Mouse (Mus musculus): ENCODE measurements around the gene Coq10a. TPM values are rescaled to one million over a fixed set of nuclear protein-coding genes. Genes with fewer than 3 reads are reported as not detected.
A peak's percentile ranks its signal among the peaks of the same experiment; 100 is the strongest.

The Coq10a gene
- 3.7 and 4.6 TPM in 2 replicates for polyA plus RNA-seq (2015; fragmentation: Nextera tagmentation; extraction: Ambion mirVana)

DNA sequence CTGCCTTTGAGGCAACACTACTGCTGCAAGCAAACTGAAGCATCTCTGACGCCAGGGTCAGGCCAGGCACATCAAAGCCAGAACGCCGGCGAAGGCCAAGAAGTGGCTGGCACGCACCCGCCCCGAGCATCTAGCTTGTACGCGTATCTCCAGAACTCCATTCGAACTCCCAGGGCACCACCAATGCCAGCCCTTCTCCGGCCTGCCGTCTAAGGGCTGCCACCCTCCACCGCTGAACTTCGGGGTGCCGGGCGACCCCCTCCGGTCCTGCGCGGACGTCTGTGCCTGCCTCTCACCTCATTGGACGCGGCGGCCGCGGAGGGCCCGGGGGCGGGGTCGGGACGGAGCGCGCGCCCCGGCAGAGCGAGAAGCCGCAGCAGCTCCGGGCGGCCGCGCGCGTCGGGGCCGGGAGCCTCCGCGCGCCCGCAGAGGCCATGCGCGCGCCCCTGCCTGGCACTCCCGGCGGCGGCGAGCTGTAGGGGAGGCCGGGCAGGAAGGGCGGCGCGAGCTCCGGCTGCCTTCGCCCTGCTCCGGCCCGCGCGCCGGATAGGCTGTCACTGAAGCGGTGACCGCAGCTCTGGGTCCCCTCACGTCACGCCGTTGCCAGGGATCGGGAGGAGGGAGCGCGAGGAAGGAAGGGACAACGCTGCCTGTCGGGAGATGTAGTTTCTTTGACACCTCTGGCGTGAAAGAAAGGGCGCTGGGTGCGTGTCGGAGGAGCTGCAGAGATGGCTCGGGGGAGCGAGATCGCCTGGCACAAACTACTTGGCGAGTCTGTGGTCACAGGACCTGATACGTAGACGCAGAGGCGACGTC lies at the start of gene Coq10a:
Gene Coq10a (minus strand): TSS at position 596 of the 816 bp plus-strand sequence.
- peak within 1 kb of the TSS; percentile 79 for H3K9ac ChIP-seq (ENCODE audit: low read length)
- peak within 1 kb of the TSS; percentile 79 for H3K4me2 ChIP-seq (ENCODE audit: low read depth, low read length)
- peak within 1 kb of the TSS; percentile 76 for H3K4me3 ChIP-seq (ENCODE audit: low read length)
- H3K27ac ChIP-seq (ENCODE audit: low read length), result peak within 1 kb of the TSS; percentile 96
- peak; percentile 97 for ATAC-seq (ENCODE audit: low read depth)
- under 1% methylated on average over 81 of the region's 87 CpGs for WGBS
- H3K9me3 ChIP-seq (ENCODE audit: control insufficient read depth, low read length), result no peaks in the 10 kb centered on the region
- peaks cover 14% of the 10 kb centered on the region for H3K4me1 ChIP-seq (replicated peaks; ENCODE audit: control insufficient read depth, insufficient read depth, low read length)
- no peaks in the 10 kb centered on the region for H3K27me3 ChIP-seq (ENCODE audit: control insufficient read depth, insufficient read depth, low read depth, low read length)
- H3K36me3 ChIP-seq (ENCODE audit: control insufficient read depth, insufficient read depth, low read length), result peaks cover 4% of the 10 kb centered on the region

DNA sequence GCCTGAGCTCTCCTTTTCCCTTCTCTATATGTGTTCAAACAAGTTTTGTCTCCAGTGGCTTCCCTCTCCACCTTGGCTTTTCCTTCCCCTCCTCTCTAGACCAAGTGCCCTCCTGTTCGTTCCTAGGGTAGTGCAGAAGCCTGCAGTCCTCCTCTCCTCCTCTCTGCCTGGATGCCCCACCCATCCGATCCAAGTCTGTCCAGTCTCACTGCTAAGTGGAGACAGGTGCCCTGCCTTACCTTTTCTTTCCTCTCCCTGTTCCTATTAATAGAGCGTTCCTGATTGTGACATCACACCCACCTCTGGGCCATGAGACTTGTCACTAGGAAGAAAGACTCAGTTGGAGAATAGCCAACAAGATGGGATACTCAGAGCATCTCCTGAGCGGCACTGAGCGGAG lies 46.1 kb upstream of the Coq10a start:
- H3K27me3 ChIP-seq (ENCODE audit: control insufficient read depth, insufficient read depth, low read depth, low read length), result no peaks in the 10 kb centered on the region
- H3K9ac ChIP-seq (ENCODE audit: low read length), result no peak overlapping the region
- no peaks in the 10 kb centered on the region for H3K9me3 ChIP-seq (ENCODE audit: control insufficient read depth, low read length)
- no peak overlapping the region for H3K27ac ChIP-seq (ENCODE audit: low read length)
- H3K4me2 ChIP-seq (ENCODE audit: low read depth, low read length), result no peak overlapping the region
- H3K4me3 ChIP-seq (ENCODE audit: low read length), result no peak overlapping the region
- peaks cover 14% of the 10 kb centered on the region for H3K36me3 ChIP-seq (ENCODE audit: control insufficient read depth, insufficient read depth, low read length)
- no peak for ATAC-seq (ENCODE audit: low read depth)
- WGBS, result 85% methylated on average over 5 of the region's 5 CpGs
- peaks cover 21% of the 10 kb centered on the region for H3K4me1 ChIP-seq (replicated peaks; ENCODE audit: control insufficient read depth, insufficient read depth, low read length)

DNA sequence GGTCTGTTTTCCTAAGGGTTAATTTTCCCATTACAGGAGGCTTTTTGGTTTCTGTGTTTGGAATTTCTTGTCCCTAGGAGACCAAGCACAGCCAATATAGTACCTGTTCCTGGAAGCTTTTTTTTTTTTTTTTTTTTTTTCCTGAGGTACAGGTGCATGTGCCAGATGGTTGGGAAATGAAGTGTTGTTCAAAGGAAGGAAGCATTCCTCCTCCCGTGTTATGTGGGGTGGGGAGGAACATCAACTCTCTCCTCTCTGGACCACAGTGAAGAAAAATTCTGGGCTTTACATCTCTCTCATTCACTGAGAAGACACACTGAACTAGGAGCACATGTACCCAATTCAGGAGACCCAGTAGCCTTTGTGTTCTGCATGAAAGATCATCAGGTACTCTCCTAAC lies 44.3 kb upstream of the Coq10a start:
- no peak overlapping the region; the same call in 1 of the 2 replicates for H3K4me2 ChIP-seq (ENCODE audit: low read depth, low read length)
- no peak overlapping the region for H3K27ac ChIP-seq (ENCODE audit: low read length)
- no peak for ATAC-seq (ENCODE audit: low read depth)
- H3K27me3 ChIP-seq (ENCODE audit: control insufficient read depth, insufficient read depth, low read depth, low read length), result no peaks in the 10 kb centered on the region
- peak overlapping the region; percentile 76; the same call in 1 of the 2 replicates for H3K4me3 ChIP-seq (ENCODE audit: low read length)
- peaks cover 26% of the 10 kb centered on the region for H3K4me1 ChIP-seq (replicated peaks; ENCODE audit: control insufficient read depth, insufficient read depth, low read length)
- peaks cover 11% of the 10 kb centered on the region for H3K36me3 ChIP-seq (ENCODE audit: control insufficient read depth, insufficient read depth, low read length)
- H3K9me3 ChIP-seq (ENCODE audit: control insufficient read depth, low read length), result no peaks in the 10 kb centered on the region
- no peak overlapping the region for H3K9ac ChIP-seq (ENCODE audit: low read length)
- WGBS, result 36% methylated on average over 1 of the region's 1 CpGs

DNA sequence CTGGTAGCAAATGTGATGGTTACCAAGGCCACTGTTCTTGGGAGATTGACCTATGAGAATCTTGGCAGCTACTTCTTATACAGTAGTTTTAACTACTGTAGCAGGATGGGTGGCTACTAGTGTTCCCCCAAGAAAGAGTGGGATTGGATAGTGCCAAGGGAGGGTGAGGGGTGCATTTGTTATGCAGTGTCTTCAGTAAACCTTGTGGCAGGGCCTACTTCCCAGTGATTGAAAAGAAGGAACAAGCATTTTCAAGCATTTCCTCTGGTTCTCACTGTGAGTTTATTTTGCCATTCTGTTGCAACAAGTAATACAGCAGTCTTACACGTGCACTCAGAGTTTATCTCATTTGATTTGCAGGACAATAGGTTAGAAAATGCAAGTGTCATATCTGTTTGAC lies 43.8 kb upstream of the Coq10a start:
- Histone ChIP-seq H3K4me1 (replicated peaks; ENCODE audit: control insufficient read depth, insufficient read depth, low read length) (peaks cover 26% of the 10 kb centered on the region), H3K9me3 (ENCODE audit: control insufficient read depth, low read length) (no peaks in the 10 kb centered on the region)
- ATAC-seq (ENCODE audit: low read depth), result no peak

DNA sequence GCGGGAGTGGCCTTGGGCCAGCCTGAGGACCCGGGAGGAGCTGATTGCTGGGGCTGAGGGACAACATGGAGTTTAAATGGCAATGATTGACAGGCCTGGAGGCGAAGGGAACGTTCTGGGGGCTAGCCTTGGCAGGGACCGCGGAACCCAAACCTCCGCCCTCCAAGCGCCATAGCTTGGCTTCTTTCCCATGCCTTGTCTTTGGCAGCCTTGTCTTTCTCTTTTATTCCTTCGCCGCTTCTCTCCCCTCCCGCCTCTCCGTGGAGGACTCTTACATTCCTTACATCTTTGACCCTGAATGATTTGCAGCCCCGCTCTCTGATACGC lies 43.2 kb upstream of the Coq10a start:
- peaks cover 26% of the 10 kb centered on the region for H3K4me1 ChIP-seq (replicated peaks; ENCODE audit: control insufficient read depth, insufficient read depth, low read length)
- H3K36me3 ChIP-seq (ENCODE audit: control insufficient read depth, insufficient read depth, low read length), result peaks cover 10% of the 10 kb centered on the region
- peak; percentile 29 for ATAC-seq (ENCODE audit: low read depth)
- H3K27me3 ChIP-seq (ENCODE audit: control insufficient read depth, insufficient read depth, low read depth, low read length), result no peaks in the 10 kb centered on the region
- peak overlapping the region; percentile 86 for H3K4me2 ChIP-seq (ENCODE audit: low read depth, low read length)
- WGBS, result under 1% methylated on average over 14 of the region's 14 CpGs
- H3K4me3 ChIP-seq (ENCODE audit: low read length), result peak overlapping the region; percentile 76
- H3K9me3 ChIP-seq (ENCODE audit: control insufficient read depth, low read length), result no peaks in the 10 kb centered on the region
- peak overlapping the region; percentile 95 for H3K27ac ChIP-seq (ENCODE audit: low read length)
- peak overlapping the region; percentile 89 for H3K9ac ChIP-seq (ENCODE audit: low read length)

More for the DNA sequence above, 43.8 kb upstream of the Coq10a start:
- 20% methylated on average over 1 of the region's 1 CpGs for WGBS
- no peaks in the 10 kb centered on the region for H3K27me3 ChIP-seq (ENCODE audit: control insufficient read depth, insufficient read depth, low read depth, low read length)
- H3K27ac ChIP-seq (ENCODE audit: low read length), result peak overlapping the region; percentile 95
- peak overlapping the region; percentile 89 for H3K9ac ChIP-seq (ENCODE audit: low read length)
- H3K4me2 ChIP-seq (ENCODE audit: low read depth, low read length), result peak overlapping the region; percentile 86
- peak overlapping the region; percentile 76 for H3K4me3 ChIP-seq (ENCODE audit: low read length)
- peaks cover 11% of the 10 kb centered on the region for H3K36me3 ChIP-seq (ENCODE audit: control insufficient read depth, insufficient read depth, low read length)

DNA sequence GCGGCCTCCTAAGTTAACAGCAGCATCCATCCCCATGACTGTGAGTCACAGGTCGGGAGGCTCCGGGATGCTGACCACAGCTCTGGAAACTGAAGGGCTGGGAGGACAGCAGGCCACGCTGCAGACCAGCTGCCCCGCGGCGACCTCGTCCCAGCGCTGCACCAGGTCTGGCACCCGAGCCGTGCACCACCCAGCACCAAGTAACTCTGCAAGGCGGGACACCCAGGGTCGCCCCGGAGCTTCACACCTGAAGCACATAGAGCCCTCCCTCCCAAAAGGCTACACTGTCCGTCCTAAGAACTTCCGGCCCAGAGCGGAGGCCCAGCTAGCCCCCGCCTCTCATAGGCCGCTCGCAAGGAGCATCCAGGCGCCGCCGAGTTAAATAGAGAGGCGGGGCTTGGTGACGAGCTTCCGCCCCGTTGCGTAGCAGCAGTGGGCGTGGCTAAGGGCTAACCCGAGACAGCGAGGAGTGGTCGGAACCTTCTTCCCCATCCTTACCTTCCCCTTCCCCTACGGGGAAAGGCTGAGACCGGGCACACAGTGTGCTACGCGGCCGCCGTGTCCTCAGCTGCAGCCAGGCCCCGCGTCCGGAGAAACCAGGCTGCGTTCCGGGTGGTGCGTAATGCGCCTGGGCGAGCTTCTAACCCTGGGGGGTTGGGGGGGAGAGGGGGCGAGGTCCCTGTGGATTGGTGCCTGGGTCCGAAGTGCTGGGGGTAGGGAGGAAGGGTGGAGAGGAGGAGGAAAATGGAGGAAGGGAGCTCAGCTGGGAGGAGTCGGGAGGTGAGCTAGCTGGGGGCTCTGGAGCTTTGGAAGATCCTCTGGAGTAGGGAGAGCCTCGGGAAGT lies 42.6 kb upstream of the Coq10a start, which contains the start of the genes Nabp2 and Rnf41:
Gene Nabp2 (minus strand): TSS at position 282 of the 844 bp plus-strand sequence.
Gene Rnf41 (plus strand): TSS at position 447 of the 844 bp plus-strand sequence.
- peak within 1 kb of the TSS; percentile 96 for H3K4me2 ChIP-seq (ENCODE audit: low read depth, low read length)
- ATAC-seq (ENCODE audit: low read depth), result peak; percentile 93
- peaks cover 26% of the 10 kb centered on the region for H3K4me1 ChIP-seq (replicated peaks; ENCODE audit: control insufficient read depth, insufficient read depth, low read length)
- H3K27me3 ChIP-seq (ENCODE audit: control insufficient read depth, insufficient read depth, low read depth, low read length), result no peaks in the 10 kb centered on the region
- peak within 1 kb of the TSS; percentile 95 for H3K27ac ChIP-seq (ENCODE audit: low read length)
- peak within 1 kb of the TSS; percentile 89 for H3K9ac ChIP-seq (ENCODE audit: low read length)
- peaks cover 4% of the 10 kb centered on the region for H3K36me3 ChIP-seq (ENCODE audit: control insufficient read depth, insufficient read depth, low read length)
- H3K9me3 ChIP-seq (ENCODE audit: control insufficient read depth, low read length), result no peaks in the 10 kb centered on the region
- H3K4me3 ChIP-seq (ENCODE audit: low read length), result peak within 1 kb of the TSS; percentile 76
- WGBS, result under 1% methylated on average over 50 of the region's 50 CpGs

DNA sequence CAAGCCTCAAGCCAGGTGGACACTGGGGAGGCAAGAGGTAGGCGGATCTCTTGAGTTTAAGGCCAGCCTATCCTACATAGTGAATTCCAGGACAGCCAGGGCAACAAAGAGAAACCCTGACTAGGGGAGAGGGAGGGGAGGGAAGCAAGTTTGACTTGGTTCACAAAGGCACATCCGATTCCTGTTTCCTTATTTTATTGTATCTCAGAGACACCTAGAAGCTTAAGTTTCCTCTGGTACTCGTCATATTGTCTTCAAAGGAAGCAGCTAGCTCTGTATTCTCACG lies 41.7 kb upstream of the Coq10a start:
- Histone ChIP-seq H3K4me2 (ENCODE audit: low read depth, low read length) (peak overlapping the region; percentile 96), H3K4me1 (replicated peaks; ENCODE audit: control insufficient read depth, insufficient read depth, low read length) (peaks cover 26% of the 10 kb centered on the region), H3K4me3 (ENCODE audit: low read length) (peak overlapping the region; percentile 76), H3K9me3 (ENCODE audit: control insufficient read depth, low read length) (no peaks in the 10 kb centered on the region), H3K9ac (ENCODE audit: low read length) (peak overlapping the region; percentile 89), H3K27me3 (ENCODE audit: control insufficient read depth, insufficient read depth, low read depth, low read length) (no peaks in the 10 kb centered on the region), H3K36me3 (ENCODE audit: control insufficient read depth, insufficient read depth, low read length) (peaks cover under 1% of the 10 kb centered on the region; the same call in 1 of the 2 replicates), H3K27ac (ENCODE audit: low read length) (peak overlapping the region; percentile 95)
- 23% methylated on average over 4 of the region's 4 CpGs for WGBS
- ATAC-seq (ENCODE audit: low read depth), result no peak

DNA sequence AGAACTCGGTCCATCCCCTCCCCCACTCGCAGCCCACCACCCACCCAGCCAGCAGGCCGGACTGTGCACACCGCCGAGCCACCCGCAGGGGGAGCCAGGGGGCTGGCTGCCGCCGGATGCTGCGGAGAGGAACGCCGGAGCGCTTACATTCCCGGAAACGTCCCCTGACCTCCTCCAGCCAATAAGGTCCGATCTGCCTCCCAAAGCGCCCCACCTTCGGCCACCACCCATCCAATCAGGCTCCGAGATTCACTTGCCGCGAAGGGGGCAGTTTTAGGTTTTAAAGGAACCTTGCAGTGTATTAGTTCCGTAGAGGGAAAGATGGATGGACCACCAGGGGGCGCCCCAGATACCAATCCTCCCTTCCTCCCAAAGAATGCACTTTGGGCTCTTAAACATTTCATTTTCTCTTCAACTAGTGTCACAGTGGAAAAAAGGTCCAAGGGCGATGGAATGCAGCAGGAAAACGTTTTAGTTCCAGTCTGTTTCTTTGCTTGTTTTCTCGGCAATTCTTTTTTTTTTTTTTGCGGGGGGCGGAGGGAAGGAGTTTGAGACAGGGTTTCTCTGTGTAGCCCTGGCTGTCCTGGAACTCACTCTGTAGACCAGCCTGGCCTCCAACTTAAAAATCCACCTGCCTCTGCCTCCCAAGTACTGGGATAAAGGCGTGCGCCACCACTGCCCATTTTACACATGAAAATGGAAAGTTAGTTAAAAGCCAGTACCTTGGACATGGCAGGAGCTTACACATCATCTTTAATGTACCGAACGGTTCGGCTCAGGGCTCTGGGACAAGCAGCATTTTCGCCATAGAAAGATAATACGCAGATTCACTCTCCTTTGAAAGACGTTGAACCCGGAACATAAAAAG lies 41.1 kb upstream of the Coq10a start:
- Histone ChIP-seq H3K4me1 (replicated peaks; ENCODE audit: control insufficient read depth, insufficient read depth, low read length) (peaks cover 26% of the 10 kb centered on the region), H3K36me3 (ENCODE audit: control insufficient read depth, insufficient read depth, low read length) (no peaks in the 10 kb centered on the region), H3K9ac (ENCODE audit: low read length) (peak overlapping the region; percentile 89), H3K27ac (ENCODE audit: low read length) (peak overlapping the region; percentile 95), H3K27me3 (ENCODE audit: control insufficient read depth, insufficient read depth, low read depth, low read length) (no peaks in the 10 kb centered on the region), H3K4me2 (ENCODE audit: low read depth, low read length) (peak overlapping the region; percentile 96), H3K4me3 (ENCODE audit: low read length) (peak overlapping the region; percentile 76), H3K9me3 (ENCODE audit: control insufficient read depth, low read length) (no peaks in the 10 kb centered on the region)
- 5% methylated on average over 36 of the region's 36 CpGs for WGBS
- ATAC-seq (ENCODE audit: low read depth), result peak; percentile 90
